17 mouse cellular contexts compared by ENCODE assay signal in genomic region chr1:159594099-159595058, GRCm38 (mm10).
A peak's percentile ranks its signal among the peaks of the same experiment; 100 is the strongest.
DNase-seq lines count a peak whose midpoint lies in the region; ATAC-seq and TF ChIP-seq lines count a peak whose summit lies in the region.
"Had no signal": no experiment of that assay in that cellular context is flagged by ENCODE, and none has a peak within 500 bp of the region (broad histone marks: within the 10 kb centered on the region; RNA-seq: fewer than 3 reads in every experiment).

No protein-coding gene starts in this region.

- no peaks in the 10 kb centered on the region for H3K9me3 ChIP-seq in forebrain, postnatal 0 days (ENCODE audit: low read length)
- no peaks in the 10 kb centered on the region for H3K9me3 ChIP-seq in neural tube, embryonic 14.5 days (ENCODE audit: control insufficient read depth, low read length)
- H3K9me3 ChIP-seq: embryonic facial prominence, embryonic 15.5 days; liver, embryonic 12.5 days; stomach, embryonic 15.5 days had no signal

- no peak overlapping the region for H3K4me2 ChIP-seq in forebrain, postnatal 0 days (ENCODE audit: low read depth)
- H3K4me2 ChIP-seq in neural tube, embryonic 14.5 days (ENCODE audit: low read depth, low read length), result no peak overlapping the region
- H3K4me2 ChIP-seq: embryonic facial prominence, embryonic 15.5 days; liver, embryonic 12.5 days; stomach, embryonic 15.5 days had no signal

- 28% methylated on average over 14 of the region's 14 CpGs for WGBS in forebrain, postnatal 0 days
- 63% methylated on average over 14 of the region's 14 CpGs for WGBS in neural tube, embryonic 14.5 days

- DNase-seq in layer of hippocampus, adult 2 months (ENCODE audit: low spot score in 2 of 2), result no peak
- no peak for DNase-seq in layer of hippocampus, adult 9-10 months (ENCODE audit: low spot score)
- DNase-seq in cerebellum, adult 9-11 months, result peak; percentile 24
- DNase-seq in forebrain, postnatal 0 days, result peak; percentile 67
- DNase-seq in adrenal gland, postnatal 10 days, result no peak
- DNase-seq in liver, result no peak
- no peak for DNase-seq in thymus, postnatal 0 days (ENCODE audit: low spot score)
- DNase-seq: adrenal gland, adult 2 months; kidney, postnatal 4 days; right cerebral cortex, postnatal 14 days had no signal

- ATAC-seq in forebrain, postnatal 0 days, result peak; percentile 76
- peak; percentile 91 for ATAC-seq in neural tube, embryonic 14.5 days (ENCODE audit: low read depth)
- ATAC-seq: intestine, embryonic 16.5 days; liver, embryonic 12.5 days; Patski had no signal

- H3K4me1 ChIP-seq in forebrain, postnatal 0 days (ENCODE audit: insufficient read depth), result 0 out of 2 replicates have a peak, but pooled peaks cover 3% of the 10 kb centered on the region
- H3K4me1 ChIP-seq in neural tube, embryonic 14.5 days (ENCODE audit: control insufficient read depth, insufficient read depth, low read length), result peaks cover 9% of the 10 kb centered on the region; the same call in 1 of the 2 replicates
- H3K4me1 ChIP-seq: embryonic facial prominence, embryonic 15.5 days; liver, embryonic 12.5 days; stomach, embryonic 15.5 days had no signal

- H3K9ac ChIP-seq in forebrain, postnatal 0 days, result no peak overlapping the region
- no peak overlapping the region for H3K9ac ChIP-seq in neural tube, embryonic 14.5 days (replicated peaks; ENCODE audit: low read depth, low read length)
- H3K9ac ChIP-seq: embryonic facial prominence, embryonic 15.5 days; liver, embryonic 12.5 days; stomach, embryonic 15.5 days had no signal

- no peaks in the 10 kb centered on the region for H3K27me3 ChIP-seq in forebrain, postnatal 0 days (ENCODE audit: insufficient read depth, low read length)
- no peaks in the 10 kb centered on the region for H3K27me3 ChIP-seq in neural tube, embryonic 14.5 days (ENCODE audit: control insufficient read depth, insufficient read depth, low read length)
- H3K27me3 ChIP-seq: embryonic facial prominence, embryonic 15.5 days; liver, embryonic 12.5 days; Patski; stomach, embryonic 15.5 days had no signal

- H3K36me3 ChIP-seq in forebrain, postnatal 0 days (ENCODE audit: insufficient read depth), result no peaks in the 10 kb centered on the region
- H3K36me3 ChIP-seq in neural tube, embryonic 14.5 days (ENCODE audit: control insufficient read depth, insufficient read depth, low read length), result no peaks in the 10 kb centered on the region
- H3K36me3 ChIP-seq: embryonic facial prominence, embryonic 15.5 days; liver, embryonic 12.5 days; stomach, embryonic 15.5 days had no signal

- no peak overlapping the region for H3K4me3 ChIP-seq in layer of hippocampus, adult 2 months
- no peak overlapping the region for H3K4me3 ChIP-seq in forebrain, postnatal 0 days (ENCODE audit: low read depth, low read length)
- H3K4me3 ChIP-seq in neural tube, embryonic 14.5 days (ENCODE audit: low read depth, low read length), result no peak overlapping the region
- H3K4me3 ChIP-seq: embryonic facial prominence, embryonic 15.5 days; liver, embryonic 12.5 days; myocyte; stomach, embryonic 15.5 days had no signal

- TF ChIP-seq CTCF in layer of hippocampus, adult 2 months (conservative IDR thresholded peaks at IDR 0.05), result no peak
- TF ChIP-seq CTCF in forebrain, postnatal 0 days (IDR thresholded peaks at IDR 0.05; ENCODE audit: low read depth), result no peak

- H3K27ac ChIP-seq in layer of hippocampus, adult 2 months, result peak overlapping the region; percentile 51; the same call in 1 of the 2 replicates
- H3K27ac ChIP-seq in forebrain, postnatal 0 days (ENCODE audit: low read depth, low read length), result peak overlapping the region; percentile 45; the same call in 1 of the 2 replicates
- 0 out of 2 replicates have a peak overlapping the region, but pooled peaks have one; percentile 4 for H3K27ac ChIP-seq in neural tube, embryonic 14.5 days (ENCODE audit: low read depth, low read length)
- H3K27ac ChIP-seq: embryonic facial prominence, embryonic 15.5 days; liver, embryonic 12.5 days; stomach, embryonic 15.5 days had no signal

Comparison
In these comparisons a context has a peak if more than half of its experiments do, and no peak if none do; other contexts are left out.
1. DNase-seq: peak in cerebellum, adult 9-11 months (single experiment) and forebrain, postnatal 0 days (single experiment); none in layer of hippocampus, adult 2 months (0 of 2), layer of hippocampus, adult 9-10 months (single experiment), adrenal gland, postnatal 10 days (single experiment), liver (single experiment) and thymus, postnatal 0 days (single experiment).
2. Peak in every context shown above with its lines, with median percentiles within 50 percentile points of each other: H3K27ac ChIP-seq.